Mouse (Mus musculus) lung, postnatal 10 days (tissue): ENCODE results near the gene Ranbp6.

ENCODE experiments used
- DNase-seq: peaks from one replicate; pipeline ENCODE4 v3.0.0; 2021

The Ranbp6 gene

GRCm38 (mm10) chr19:29805917-29806785, 6.6 kb downstream of the Ranbp6 start, which contains the start of gene 9930021J03Rik:
9930021J03Rik (minus strand) TSS chr19:29805989.
- peak; percentile 99 for DNase-seq

GRCm38 (mm10) chr19:29805101-29805916, 7.5 kb downstream of the Ranbp6 start:
- peak; percentile 77 for DNase-seq

DNA sequence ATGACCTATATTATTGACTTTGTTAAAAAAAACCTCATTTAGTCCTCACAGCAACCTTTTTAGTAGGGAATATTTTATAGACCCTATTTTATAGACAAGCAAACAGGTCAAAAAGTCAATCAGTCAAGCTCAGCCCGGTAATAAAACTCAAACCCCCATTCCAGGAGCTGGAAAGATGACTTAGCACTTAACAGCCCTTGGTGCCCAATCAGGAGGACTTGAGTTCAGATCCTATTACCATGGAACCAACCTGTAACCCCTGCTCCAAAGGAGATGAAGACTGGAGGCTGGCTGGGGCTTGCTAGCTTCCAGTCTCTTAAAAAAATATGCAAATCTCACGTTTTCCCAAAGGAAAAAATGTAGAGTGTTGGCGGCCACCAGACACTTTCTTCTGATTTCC, 8.8 kb downstream of the Ranbp6 start:
- no peak for DNase-seq

DNA sequence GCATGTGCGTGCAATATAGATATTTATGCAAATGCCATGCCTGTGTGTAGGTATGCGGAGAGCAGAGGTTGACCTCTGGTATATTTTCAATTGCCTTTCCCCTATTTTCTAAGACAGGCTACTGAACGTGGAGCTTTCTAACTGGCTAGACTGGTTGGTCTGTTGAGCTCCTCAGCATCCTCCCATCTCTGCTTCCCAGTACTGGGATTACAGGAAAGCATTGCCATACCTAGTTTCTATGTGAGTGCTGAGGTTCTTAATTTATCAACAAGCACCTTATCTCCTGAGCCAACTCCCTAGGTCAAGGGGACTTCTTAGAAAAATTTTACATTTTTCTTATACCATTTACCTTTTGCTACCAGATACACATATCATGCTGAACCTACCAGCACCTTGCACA, 15.4 kb downstream of the Ranbp6 start:
- DNase-seq: no peak

- no peak for DNase-seq
Observed at GRCm38 (mm10) chr19:29787997-29788396, 24.8 kb downstream of the Ranbp6 start.

GRCm38 (mm10) chr19:29782914-29783313, 29.9 kb downstream of the Ranbp6 start:
- no peak for DNase-seq
